Mouse (Mus musculus): ENCODE measurements around the gene Stard5. TPM values are rescaled to one million over a fixed set of nuclear protein-coding genes. Genes with fewer than 3 reads are reported as not detected.

Stard5 gene
- polyA plus RNA-seq, 1 experiment from 2014 or later, result 35.4 TPM

- Histone ChIP-seq H3K9ac (no peak overlapping the region), H3K27me3 (replicated peaks) (no peaks in the 10 kb centered on the region), H3K9me3 (replicated peaks) (no peaks in the 10 kb centered on the region; the same call in 1 of the 2 replicates), H3K27ac (ENCODE audit: poor library complexity, severe bottlenecking) (no peak overlapping the region), H3K4me2 (no peak overlapping the region), H3K36me3 (no peaks in the 10 kb centered on the region), H3K4me3 (no peak overlapping the region), H3K4me1 (replicated peaks) (no peaks in the 10 kb centered on the region)
- ATAC-seq (ENCODE audit: insufficient number of reproducible peaks, low FRiP score), result no peak
- WGBS, result 82% methylated on average over 2 of the region's 2 CpGs
Observed at GRCm38 (mm10) chr7:83653605-83654051, 21.9 kb downstream of the Stard5 start.

GRCm38 (mm10) chr7:83654196-83654595 lies 22.4 kb downstream of the Stard5 start:
- H3K36me3 ChIP-seq, result no peaks in the 10 kb centered on the region
- H3K4me1 ChIP-seq (replicated peaks), result no peaks in the 10 kb centered on the region
- H3K9me3 ChIP-seq (replicated peaks), result no peaks in the 10 kb centered on the region; the same call in 1 of the 2 replicates
- H3K27ac ChIP-seq (ENCODE audit: poor library complexity, severe bottlenecking), result no peak overlapping the region
- H3K4me2 ChIP-seq, result no peak overlapping the region
- H3K4me3 ChIP-seq, result no peak overlapping the region
- no peak overlapping the region for H3K9ac ChIP-seq
- 80% methylated on average over 2 of the region's 2 CpGs for WGBS
- no peaks in the 10 kb centered on the region for H3K27me3 ChIP-seq (replicated peaks)
- no peak for ATAC-seq (ENCODE audit: insufficient number of reproducible peaks, low FRiP score)

DNA sequence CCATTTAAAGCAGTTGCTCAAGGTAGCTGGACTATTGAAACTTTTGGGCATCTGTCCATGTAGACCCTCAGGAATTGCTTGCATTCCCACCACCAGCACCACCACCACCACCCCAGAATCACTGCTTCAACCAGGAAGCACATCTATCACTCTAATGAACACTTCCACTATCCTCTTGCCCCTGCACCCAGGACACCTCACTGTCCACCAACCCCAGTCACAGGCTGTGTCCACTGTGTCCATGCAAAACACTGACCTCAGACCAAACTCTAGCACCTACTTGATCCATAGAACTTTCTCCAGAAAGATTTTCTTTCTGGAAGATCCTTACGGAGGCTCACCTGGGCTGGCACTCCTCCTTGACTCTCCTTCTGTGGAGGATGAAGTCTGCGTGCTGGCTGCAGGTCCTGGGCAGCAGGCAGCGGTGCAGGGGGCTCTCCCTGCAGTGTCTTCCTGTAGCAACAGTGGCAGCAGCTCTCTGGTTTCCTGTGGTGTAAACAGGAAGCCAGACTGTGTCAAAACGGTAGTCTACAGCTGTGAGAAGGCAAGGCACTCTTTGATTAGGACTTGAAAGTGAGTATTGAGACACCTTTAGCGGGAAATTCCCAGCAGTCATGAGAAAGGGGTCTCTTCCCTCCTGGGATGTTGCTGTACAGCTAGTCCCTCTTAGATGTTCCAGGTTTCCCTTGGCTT lies 23.3 kb downstream of the Stard5 start:
- Histone ChIP-seq H3K27ac (ENCODE audit: poor library complexity, severe bottlenecking) (no peak overlapping the region), H3K27me3 (replicated peaks) (no peaks in the 10 kb centered on the region), H3K9ac (no peak overlapping the region), H3K9me3 (replicated peaks) (no peaks in the 10 kb centered on the region; the same call in 1 of the 2 replicates), H3K4me1 (replicated peaks) (no peaks in the 10 kb centered on the region), H3K4me2 (no peak overlapping the region), H3K4me3 (no peak overlapping the region), H3K36me3 (no peaks in the 10 kb centered on the region)
- no peak for ATAC-seq (ENCODE audit: insufficient number of reproducible peaks, low FRiP score)
- 39% methylated on average over 5 of the region's 5 CpGs for WGBS

DNA sequence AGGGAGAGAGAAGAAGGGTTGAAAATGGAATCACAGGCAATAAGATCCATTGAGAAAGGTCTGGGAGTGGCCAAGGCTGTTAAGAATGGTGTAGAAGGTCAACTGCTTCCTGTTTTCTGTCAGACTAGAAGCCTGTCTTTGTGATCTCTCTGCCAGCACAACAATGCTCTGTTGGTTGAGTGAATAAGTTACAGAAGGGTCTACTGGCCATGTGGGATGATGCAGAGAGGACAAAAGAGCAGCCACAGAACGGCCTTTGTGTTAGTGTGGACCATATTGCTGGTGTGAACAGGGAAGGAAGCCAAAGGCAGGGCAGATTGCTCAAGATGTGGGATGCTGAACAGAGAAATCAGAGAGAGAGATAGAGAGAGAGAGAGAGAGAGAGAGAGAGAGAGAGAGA lies 27.0 kb downstream of the Stard5 start:
- ATAC-seq (ENCODE audit: insufficient number of reproducible peaks, low FRiP score), result no peak
- H3K27ac ChIP-seq (ENCODE audit: poor library complexity, severe bottlenecking), result no peak overlapping the region

GRCm38 (mm10) chr7:83659159-83660065 lies 27.7 kb downstream of the Stard5 start:
- Histone ChIP-seq H3K36me3 (no peaks in the 10 kb centered on the region), H3K27ac (ENCODE audit: poor library complexity, severe bottlenecking) (no peak overlapping the region), H3K9me3 (replicated peaks) (no peaks in the 10 kb centered on the region; the same call in 1 of the 2 replicates), H3K4me2 (no peak overlapping the region), H3K9ac (no peak overlapping the region), H3K4me3 (no peak overlapping the region), H3K27me3 (replicated peaks) (no peaks in the 10 kb centered on the region), H3K4me1 (replicated peaks) (no peaks in the 10 kb centered on the region)
- 71% methylated on average over 9 of the region's 9 CpGs for WGBS
- ATAC-seq (ENCODE audit: insufficient number of reproducible peaks, low FRiP score), result no peak

More for the DNA sequence above, 27.0 kb downstream of the Stard5 start:
- H3K4me2 ChIP-seq, result no peak overlapping the region
- no peak overlapping the region for H3K4me3 ChIP-seq
- H3K9me3 ChIP-seq (replicated peaks), result no peaks in the 10 kb centered on the region; the same call in 1 of the 2 replicates
- no peaks in the 10 kb centered on the region for H3K27me3 ChIP-seq (replicated peaks)
- H3K9ac ChIP-seq, result no peak overlapping the region
- H3K4me1 ChIP-seq (replicated peaks), result no peaks in the 10 kb centered on the region
- no peaks in the 10 kb centered on the region for H3K36me3 ChIP-seq
- 77% methylated on average over 1 of the region's 1 CpGs for WGBS

DNA sequence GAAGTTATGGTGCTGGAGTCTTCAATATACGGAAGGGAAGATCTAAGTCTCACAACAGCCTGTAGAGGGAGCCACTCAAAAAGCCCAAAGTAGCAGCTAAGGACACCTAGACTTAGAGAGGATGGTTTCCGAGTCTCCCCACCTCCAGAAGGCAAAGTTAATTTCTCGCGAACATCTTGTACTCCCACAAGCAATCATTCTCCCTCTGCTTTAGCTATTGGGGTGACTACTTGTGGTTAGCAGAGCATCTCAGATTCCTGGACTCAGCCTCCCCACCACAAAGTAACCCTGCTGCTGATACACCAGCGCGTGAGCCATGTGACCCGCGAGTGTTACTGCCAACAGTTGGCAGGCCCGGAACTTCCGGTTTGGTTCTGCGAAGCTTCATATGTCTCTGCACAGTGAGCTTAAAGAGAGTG lies 28.5 kb downstream of the Stard5 start:
- Histone ChIP-seq H3K4me1 (replicated peaks) (no peaks in the 10 kb centered on the region), H3K27ac (ENCODE audit: poor library complexity, severe bottlenecking) (no peak overlapping the region), H3K4me3 (no peak overlapping the region), H3K36me3 (no peaks in the 10 kb centered on the region), H3K27me3 (replicated peaks) (no peaks in the 10 kb centered on the region), H3K4me2 (no peak overlapping the region), H3K9me3 (replicated peaks) (no peaks in the 10 kb centered on the region; the same call in 1 of the 2 replicates), H3K9ac (no peak overlapping the region)
- no peak for ATAC-seq (ENCODE audit: insufficient number of reproducible peaks, low FRiP score)
- 87% methylated on average over 11 of the region's 11 CpGs for WGBS

GRCm38 (mm10) chr7:83661031-83661430 lies 29.3 kb downstream of the Stard5 start:
- Histone ChIP-seq H3K4me1 (replicated peaks) (no peaks in the 10 kb centered on the region), H3K27me3 (replicated peaks) (no peaks in the 10 kb centered on the region), H3K36me3 (no peaks in the 10 kb centered on the region), H3K4me3 (no peak overlapping the region), H3K4me2 (no peak overlapping the region), H3K9ac (no peak overlapping the region), H3K27ac (ENCODE audit: poor library complexity, severe bottlenecking) (no peak overlapping the region), H3K9me3 (replicated peaks) (no peaks in the 10 kb centered on the region; the same call in 1 of the 2 replicates)
- no peak for ATAC-seq (ENCODE audit: insufficient number of reproducible peaks, low FRiP score)
- 88% methylated on average over 10 of the region's 10 CpGs for WGBS

DNA sequence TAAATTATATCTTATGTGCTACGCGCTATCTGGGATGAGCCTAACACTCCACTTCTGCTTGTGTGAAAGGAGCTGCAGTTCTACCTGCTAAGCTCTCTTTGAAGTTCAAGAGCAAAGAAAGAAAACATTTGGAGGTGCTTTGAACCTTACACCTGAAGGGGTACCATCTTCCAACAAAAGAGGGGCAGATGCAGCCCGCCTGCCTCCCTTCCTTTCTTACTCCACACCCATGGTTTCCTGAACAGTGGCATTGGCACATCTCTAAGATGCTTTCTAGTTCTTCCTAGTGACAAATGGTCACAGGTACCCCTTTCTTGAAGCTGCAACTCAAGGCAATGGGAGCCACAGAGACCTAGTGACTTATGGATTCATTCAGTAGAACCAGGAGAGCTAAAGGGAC lies 30.0 kb downstream of the Stard5 start:
- Histone ChIP-seq H3K9ac (no peak overlapping the region), H3K4me1 (replicated peaks) (no peaks in the 10 kb centered on the region), H3K4me3 (no peak overlapping the region), H3K27ac (ENCODE audit: poor library complexity, severe bottlenecking) (no peak overlapping the region), H3K27me3 (replicated peaks) (no peaks in the 10 kb centered on the region), H3K9me3 (replicated peaks) (no peaks in the 10 kb centered on the region; the same call in 1 of the 2 replicates), H3K36me3 (no peaks in the 10 kb centered on the region), H3K4me2 (no peak overlapping the region)
- no peak for ATAC-seq (ENCODE audit: insufficient number of reproducible peaks, low FRiP score)
- 95% methylated on average over 3 of the region's 3 CpGs for WGBS

- no peak overlapping the region for H3K4me3 ChIP-seq
- no peaks in the 10 kb centered on the region for H3K36me3 ChIP-seq
- H3K9me3 ChIP-seq (replicated peaks), result no peaks in the 10 kb centered on the region
- no peak overlapping the region for H3K27ac ChIP-seq (ENCODE audit: poor library complexity, severe bottlenecking)
- no peak overlapping the region for H3K4me2 ChIP-seq
- H3K9ac ChIP-seq, result no peak overlapping the region
- 73% methylated on average over 6 of the region's 6 CpGs for WGBS
- no peaks in the 10 kb centered on the region for H3K27me3 ChIP-seq (replicated peaks)
- ATAC-seq (ENCODE audit: insufficient number of reproducible peaks, low FRiP score), result no peak
- no peaks in the 10 kb centered on the region for H3K4me1 ChIP-seq (replicated peaks)
Observed at GRCm38 (mm10) chr7:83662711-83663375, 31.1 kb downstream of the Stard5 start.

DNA sequence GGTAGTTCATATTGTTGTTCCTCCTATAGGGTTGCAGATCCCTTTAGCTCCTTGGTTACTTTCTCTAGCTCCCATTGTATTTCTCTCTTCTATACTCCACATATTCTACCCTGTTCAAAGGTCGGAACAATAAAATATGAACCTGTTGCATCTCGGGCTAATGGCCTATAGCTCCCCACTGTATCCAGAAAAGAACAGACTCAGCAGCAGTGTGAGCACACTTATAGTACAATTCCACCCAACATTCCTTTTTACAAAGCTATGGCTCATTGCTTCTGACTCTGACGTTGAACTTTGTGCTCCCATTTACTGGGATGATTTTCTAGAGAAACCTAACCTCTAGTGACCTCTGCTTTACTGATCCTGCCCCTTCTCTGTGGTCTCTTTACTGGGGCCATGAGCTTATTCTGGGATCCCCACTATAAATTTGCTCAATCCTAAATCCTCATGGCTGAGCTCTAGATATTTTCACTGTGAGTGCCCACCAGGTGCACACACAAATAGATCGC lies 34.4 kb downstream of the Stard5 start:
- H3K27ac ChIP-seq (ENCODE audit: poor library complexity, severe bottlenecking), result no peak overlapping the region
- no peaks in the 10 kb centered on the region for H3K9me3 ChIP-seq (replicated peaks)
- 81% methylated on average over 4 of the region's 4 CpGs for WGBS
- H3K4me2 ChIP-seq, result no peak overlapping the region
- H3K9ac ChIP-seq, result no peak overlapping the region
- H3K4me1 ChIP-seq (replicated peaks), result no peaks in the 10 kb centered on the region
- H3K27me3 ChIP-seq (replicated peaks), result no peaks in the 10 kb centered on the region
- no peak overlapping the region for H3K4me3 ChIP-seq
- no peaks in the 10 kb centered on the region for H3K36me3 ChIP-seq
- ATAC-seq (ENCODE audit: insufficient number of reproducible peaks, low FRiP score), result no peak

Data from heart, embryonic 12.5 days (tissue).